Mouse (Mus musculus): ENCODE results near the gene Cldn4. TPM values are rescaled to one million over a fixed set of nuclear protein-coding genes. Genes with fewer than 3 reads are reported as not detected.

Gene Cldn4
- not detected in 4 replicates for total RNA-seq (2023; ENCODE audit: inconsistent age)

GRCm38 (mm10) chr5:134946857-134947255 is at the start of gene Cldn4:
Gene Cldn4 (minus strand): TSS chr5:134946934.

GRCm38 (mm10) chr5:134985633-134986297 is 39.0 kb upstream of the Cldn4 start, which contains the start of gene Cldn3:
Gene Cldn3 (plus strand): TSS chr5:134986214.

GRCm38 (mm10) chr5:134932179-134932902 is 14.4 kb downstream of the Cldn4 start, which contains the start of gene Mettl27:
Gene Mettl27 (plus strand): TSS chr5:134932368.

GRCm38 (mm10) chr5:134915311-134915710 is 31.4 kb downstream of the Cldn4 start, which contains the start of gene Cldn13:
Gene Cldn13 (minus strand): TSS chr5:134915526.

GRCm38 (mm10) chr5:134906633-134907032 is 40.1 kb downstream of the Cldn4 start, which contains the start of gene Tmem270:
Gene Tmem270 (minus strand): TSS chr5:134906733.

Other genes starting within 250 kb of the Cldn4 start
- gene Eln, start 199.6 kb downstream of the Cldn4 start, total RNA-seq (2023; ENCODE audit: inconsistent age): not detected in 4 replicates
- gene Tmem270, start 40.2 kb downstream of the Cldn4 start, total RNA-seq (2023; ENCODE audit: inconsistent age): not detected in 4 replicates
- gene Cldn13, start 31.4 kb downstream of the Cldn4 start, total RNA-seq (2023; ENCODE audit: inconsistent age): not detected in 4 replicates
- 2.3 to 3.3 TPM (median 3.0 TPM) in 4 replicates for gene Mettl27, start 14.6 kb downstream of the Cldn4 start, total RNA-seq (2023; ENCODE audit: inconsistent age)
- gene Cldn3, start 39.3 kb upstream of the Cldn4 start, total RNA-seq (2023; ENCODE audit: inconsistent age): not detected in 4 replicates
- 33.6 to 38.3 TPM (median 37.2 TPM) in 4 replicates for gene Abhd11, start 62.2 kb upstream of the Cldn4 start, total RNA-seq (2023; ENCODE audit: inconsistent age)
- gene Stx1a, start 76.5 kb upstream of the Cldn4 start, total RNA-seq (2023; ENCODE audit: inconsistent age): 1.7 to 3.0 TPM (median 2.3 TPM) in 4 replicates
- 20.1 to 21.2 TPM (median 20.9 TPM) in 4 replicates for gene Dnajc30, start 117.3 kb upstream of the Cldn4 start, total RNA-seq (2023; ENCODE audit: inconsistent age)
- 104 to 126 TPM (median 115 TPM) in 4 replicates for gene Bud23, start 118.0 kb upstream of the Cldn4 start, total RNA-seq (2023; ENCODE audit: inconsistent age)
- gene Vps37d, start 131.3 kb upstream of the Cldn4 start, total RNA-seq (2023; ENCODE audit: inconsistent age): 0.33 to 0.71 TPM (median 0.66 TPM) in 3 of 4 replicates, not detected in the other
- gene Mlxipl, start 143.0 kb upstream of the Cldn4 start, total RNA-seq (2023; ENCODE audit: inconsistent age): not detected in 4 replicates
- gene Tbl2, start 202.7 kb upstream of the Cldn4 start, total RNA-seq (2023; ENCODE audit: inconsistent age): 15.9 to 23.0 TPM (median 17.9 TPM) in 4 replicates
- 75.5 to 78.3 TPM (median 76.9 TPM) in 4 replicates for gene Bcl7b, start 221.3 kb upstream of the Cldn4 start, total RNA-seq (2023; ENCODE audit: inconsistent age)
- 104 to 111 TPM (median 109 TPM) in 4 replicates for gene Baz1b, start 240.3 kb upstream of the Cldn4 start, total RNA-seq (2023; ENCODE audit: inconsistent age)